Mouse (Mus musculus): ENCODE results near the gene Chid1.

- TF ChIP-seq TAL1 (conservative IDR thresholded peaks at IDR 0.05; ENCODE audit: low read depth, low read length) (no peak), CTCF (IDR thresholded peaks at IDR 0.05; ENCODE audit: low read depth, low read length) (no peak), POLR2AphosphoS5 (IDR thresholded peaks at IDR 0.05; ENCODE audit: insufficient replicate concordance, low read depth, low read length) (no peak)
Observed at GRCm38 (mm10) chr7:141493729-141494128, 45.9 kb downstream of the Chid1 start.

Measured in G1E (cell line).